ENCODE assay signal across 30 mouse cellular contexts in genomic region chr2:13088266-13088665, GRCm38 (mm10).
DNase-seq lines count a peak whose midpoint lies in the region; ATAC-seq lines count a peak whose summit lies in the region.
"Had no signal": no experiment of that assay in that cellular context is flagged by ENCODE, and none has a peak within 500 bp of the region (broad histone marks: within the 10 kb centered on the region; RNA-seq: fewer than 3 reads in every experiment).

No protein-coding gene starts in this region.

- H3K27ac ChIP-seq in forebrain, embryonic 13.5 days = no peak overlapping the region
- no peak overlapping the region for H3K27ac ChIP-seq in forebrain, embryonic 16.5 days (ENCODE audit: low read length)
- no peak overlapping the region for H3K27ac ChIP-seq in hindbrain, embryonic 14.5 days
- H3K27ac ChIP-seq: embryonic facial prominence, embryonic 10.5 days; embryonic facial prominence, embryonic 15.5 days; forebrain, embryonic 15.5 days; gastrocnemius, adult 2 months; heart, embryonic 13.5 days; hindbrain, embryonic 15.5 days; liver, embryonic 14.5 days; midbrain, embryonic 15.5 days; stomach, postnatal 0 days had no signal

- intact Hi-C loops in left cerebral cortex, postnatal 14 days (cut with DNase I) = no loop called here
- intact Hi-C loops in left cerebral cortex, postnatal 10 days (cut with DNase I) = no loop called here

- no peak overlapping the region for H3K4me3 ChIP-seq in forebrain, embryonic 13.5 days
- no peak overlapping the region for H3K4me3 ChIP-seq in forebrain, embryonic 16.5 days (replicated peaks; ENCODE audit: low read length)
- H3K4me3 ChIP-seq in hindbrain, embryonic 14.5 days (replicated peaks; ENCODE audit: low read length) = no peak overlapping the region
- H3K4me3 ChIP-seq: embryonic facial prominence, embryonic 10.5 days; embryonic facial prominence, embryonic 15.5 days; forebrain, embryonic 15.5 days; gastrocnemius, adult 2 months; heart, embryonic 13.5 days; hindbrain, embryonic 15.5 days; midbrain, embryonic 15.5 days had no signal

- no peaks in the 10 kb centered on the region for H3K9me3 ChIP-seq in forebrain, embryonic 13.5 days (replicated peaks)
- H3K9me3 ChIP-seq in forebrain, embryonic 16.5 days (ENCODE audit: control insufficient read depth, low read length) = no peaks in the 10 kb centered on the region
- H3K9me3 ChIP-seq in hindbrain, embryonic 14.5 days (ENCODE audit: control insufficient read depth, low read length) = no peaks in the 10 kb centered on the region
- H3K9me3 ChIP-seq: embryonic facial prominence, embryonic 10.5 days; embryonic facial prominence, embryonic 15.5 days; forebrain, embryonic 15.5 days; heart, embryonic 13.5 days; hindbrain, embryonic 15.5 days; midbrain, embryonic 15.5 days had no signal

- H3K9ac ChIP-seq in forebrain, embryonic 13.5 days = no peak overlapping the region
- no peak overlapping the region for H3K9ac ChIP-seq in forebrain, embryonic 16.5 days (replicated peaks; ENCODE audit: low read depth, low read length)
- H3K9ac ChIP-seq in hindbrain, embryonic 14.5 days = no peak overlapping the region
- H3K9ac ChIP-seq: embryonic facial prominence, embryonic 15.5 days; forebrain, embryonic 15.5 days; heart, embryonic 13.5 days; hindbrain, embryonic 15.5 days; liver, embryonic 14.5 days; lung, embryonic 14.5 days; midbrain, embryonic 15.5 days had no signal

- H3K4me1 ChIP-seq in forebrain, embryonic 13.5 days = peaks cover 6% of the 10 kb centered on the region; the same call in 1 of the 2 replicates
- H3K4me1 ChIP-seq in forebrain, embryonic 16.5 days (replicated peaks; ENCODE audit: control insufficient read depth, insufficient read depth, low read length) = no peaks in the 10 kb centered on the region
- no peaks in the 10 kb centered on the region for H3K4me1 ChIP-seq in hindbrain, embryonic 14.5 days (replicated peaks; ENCODE audit: control insufficient read depth, insufficient read depth, low read length)
- H3K4me1 ChIP-seq: embryonic facial prominence, embryonic 10.5 days; embryonic facial prominence, embryonic 15.5 days; heart, embryonic 13.5 days had no signal

- no peak overlapping the region for H3K4me2 ChIP-seq in forebrain, embryonic 13.5 days
- no peak overlapping the region for H3K4me2 ChIP-seq in forebrain, embryonic 16.5 days (ENCODE audit: low read length)
- H3K4me2 ChIP-seq in hindbrain, embryonic 14.5 days (replicated peaks) = no peak overlapping the region
- H3K4me2 ChIP-seq: embryonic facial prominence, embryonic 15.5 days; forebrain, embryonic 15.5 days; heart, embryonic 13.5 days; hindbrain, embryonic 15.5 days; lung, embryonic 14.5 days; midbrain, embryonic 15.5 days had no signal

- peak; percentile 9 to 73 for DNase-seq in left cerebral cortex, postnatal 14 days (ENCODE audit: low spot score in 2 of 2)
- DNase-seq in left cerebral cortex, postnatal 10 days (ENCODE audit: extremely low spot score in 1 of 2, low spot score in 2 of 2) = no peak
- DNase-seq in right cerebral cortex, postnatal 25 days = peak; percentile 44
- DNase-seq in right cerebral cortex, postnatal 4 days = no peak
- peak; percentile 55 for DNase-seq in telencephalon, adult 2 months (ENCODE audit: low read depth, low spot score)
- DNase-seq in hindbrain, embryonic 14.5 days (ENCODE audit: low spot score) = no peak
- DNase-seq: adrenal gland, postnatal 36 days; cerebellum, adult 8-10 months; cerebellum, postnatal 25 days; gastrocnemius, adult 2 months; gastrocnemius, postnatal 36 days; heart, adult 18-20 months; heart, postnatal 10 days; kidney, adult 11 months; kidney, postnatal 14 days; liver; lung, embryonic 14.5 days; lung, postnatal 14 days; thymus, adult 2 months; thymus, postnatal 36 days had no signal

- 69% methylated on average over 4 of the region's 4 CpGs for whole genome bisulfite sequencing in forebrain, embryonic 13.5 days
- WGBS in forebrain, embryonic 16.5 days = 49% methylated on average over 4 of the region's 4 CpGs
- 82% methylated on average over 4 of the region's 4 CpGs for WGBS in hindbrain, embryonic 14.5 days

- H3K27me3 ChIP-seq in forebrain, embryonic 13.5 days = no peaks in the 10 kb centered on the region
- no peaks in the 10 kb centered on the region for H3K27me3 ChIP-seq in forebrain, embryonic 16.5 days (replicated peaks; ENCODE audit: control insufficient read depth, insufficient read depth, low read length)
- H3K27me3 ChIP-seq in hindbrain, embryonic 14.5 days (ENCODE audit: control insufficient read depth, insufficient read depth, low read length) = no peaks in the 10 kb centered on the region
- H3K27me3 ChIP-seq: embryonic facial prominence, embryonic 15.5 days; forebrain, embryonic 15.5 days; heart, embryonic 13.5 days; hindbrain, embryonic 15.5 days; midbrain, embryonic 15.5 days had no signal

- H3K36me3 ChIP-seq in forebrain, embryonic 13.5 days (ENCODE audit: poor library complexity, severe bottlenecking) = no peaks in the 10 kb centered on the region
- no peaks in the 10 kb centered on the region for H3K36me3 ChIP-seq in forebrain, embryonic 16.5 days (ENCODE audit: control insufficient read depth, insufficient read depth)
- H3K36me3 ChIP-seq in hindbrain, embryonic 14.5 days (replicated peaks; ENCODE audit: control insufficient read depth, insufficient read depth) = no peaks in the 10 kb centered on the region
- H3K36me3 ChIP-seq: embryonic facial prominence, embryonic 10.5 days; embryonic facial prominence, embryonic 15.5 days; forebrain, embryonic 15.5 days; heart, embryonic 13.5 days; hindbrain, embryonic 15.5 days; midbrain, embryonic 15.5 days had no signal

- peak; percentile 31; the same call in 1 of the 2 replicates for ATAC-seq in forebrain, embryonic 13.5 days
- ATAC-seq in forebrain, embryonic 16.5 days = no peak
- ATAC-seq in hindbrain, embryonic 14.5 days (ENCODE audit: low FRiP score) = no peak
- ATAC-seq: forebrain, embryonic 15.5 days; midbrain, embryonic 15.5 days had no signal

Comparison
In these comparisons a context has a peak if more than half of its experiments do, and no peak if none do; other contexts are left out.
1. DNase-seq: peak in left cerebral cortex, postnatal 14 days (2 of 2), right cerebral cortex, postnatal 25 days (single experiment) and telencephalon, adult 2 months (single experiment); none in left cerebral cortex, postnatal 10 days (0 of 2), right cerebral cortex, postnatal 4 days (single experiment) and hindbrain, embryonic 14.5 days (single experiment).